Mouse (Mus musculus): ENCODE data around the gene Map3k20. TPM values are rescaled to one million over a fixed set of nuclear protein-coding genes. Genes with fewer than 3 reads are reported as not detected.

The Map3k20 gene
- 13.1 and 16.2 TPM in 2 replicates for polyA plus RNA-seq (2012; rRNA removed)

DNA sequence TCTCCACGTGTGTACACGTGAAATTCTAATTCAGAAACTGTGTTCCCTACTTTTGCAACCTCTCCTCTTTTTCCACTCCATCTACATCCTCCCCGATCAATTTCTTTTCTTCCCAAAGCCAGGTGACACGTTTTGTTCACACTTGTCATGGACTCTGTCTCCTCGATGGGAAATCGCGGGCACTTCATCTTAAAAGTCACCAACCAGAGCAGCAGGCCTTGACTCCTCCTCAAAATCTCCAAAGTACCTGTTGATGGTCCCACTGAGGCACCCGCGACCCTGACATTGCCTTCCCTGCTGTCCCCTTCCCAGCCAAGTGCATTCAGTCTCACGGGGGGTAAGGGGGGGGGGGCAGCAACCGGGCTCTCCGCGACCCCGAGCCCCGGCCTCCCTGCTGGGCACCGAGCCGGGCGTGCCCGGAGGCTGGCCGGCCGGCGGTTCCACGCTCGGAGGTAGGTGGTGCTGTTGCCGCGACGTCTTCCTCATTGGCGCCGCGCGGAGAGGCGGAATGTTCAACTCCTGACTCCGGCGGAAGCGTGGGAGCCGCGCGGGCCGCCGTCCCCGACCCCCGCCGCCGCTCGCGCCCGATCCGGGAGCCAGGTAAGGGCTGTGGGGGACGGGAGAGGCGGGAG, at the start of gene Map3k20:
TSS of gene Map3k20 (plus strand) at position 382 of the 632 bp plus-strand sequence.
- whole genome bisulfite sequencing = 5% methylated on average over 49 of the region's 50 CpGs
- DNase-seq (ENCODE audit: low read depth, low spot score) = no peak

DNA sequence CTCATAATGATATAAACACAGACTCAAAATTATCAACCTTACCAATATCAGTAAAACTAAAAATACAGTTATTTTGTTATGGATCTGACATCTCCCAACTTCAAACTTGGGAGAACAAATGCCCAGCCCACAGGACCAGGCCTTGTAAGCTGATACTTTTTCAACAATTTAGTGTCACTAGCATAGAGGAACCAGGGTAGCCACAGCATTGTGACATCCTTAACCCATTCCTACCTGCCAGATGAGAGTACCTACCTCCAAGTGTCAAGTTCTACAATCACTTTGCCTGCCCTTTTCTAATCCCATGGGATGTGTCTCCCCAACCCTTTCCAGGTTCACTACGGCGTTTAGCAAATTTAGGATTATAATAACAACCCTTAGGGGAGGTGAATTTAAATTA, 47.0 kb upstream of the Map3k20 start:
- 94% methylated on average over 2 of the region's 2 CpGs for WGBS
- no peak for DNase-seq (ENCODE audit: low read depth, low spot score)

- 85% methylated on average over 11 of the region's 11 CpGs for WGBS
- DNase-seq (ENCODE audit: low read depth, low spot score) = no peak
Measured at GRCm38 (mm10) chr2:72238925-72239324, 46.5 kb upstream of the Map3k20 start.

DNA sequence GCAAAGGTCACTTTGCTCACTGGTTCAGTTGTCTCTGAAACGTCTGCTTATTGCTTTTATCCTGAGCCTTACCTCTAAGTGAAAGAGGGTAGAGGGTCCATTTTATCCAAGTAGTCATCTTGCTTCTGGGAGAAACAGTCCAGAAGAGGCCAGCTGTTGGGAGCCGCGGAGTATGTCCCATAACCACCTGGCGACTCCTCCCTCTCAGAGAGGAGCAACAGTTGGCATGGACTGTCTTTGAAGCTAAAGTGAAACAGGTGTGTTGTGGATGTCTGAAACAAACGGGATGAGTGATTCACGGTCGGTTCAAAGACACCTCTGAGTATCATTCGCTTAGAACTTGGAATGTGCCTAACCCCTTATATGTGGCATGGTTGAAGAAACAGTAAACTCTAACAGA, 46.0 kb upstream of the Map3k20 start:
- WGBS = 71% methylated on average over 8 of the region's 8 CpGs
- no peak for DNase-seq (ENCODE audit: low read depth, low spot score)

DNA sequence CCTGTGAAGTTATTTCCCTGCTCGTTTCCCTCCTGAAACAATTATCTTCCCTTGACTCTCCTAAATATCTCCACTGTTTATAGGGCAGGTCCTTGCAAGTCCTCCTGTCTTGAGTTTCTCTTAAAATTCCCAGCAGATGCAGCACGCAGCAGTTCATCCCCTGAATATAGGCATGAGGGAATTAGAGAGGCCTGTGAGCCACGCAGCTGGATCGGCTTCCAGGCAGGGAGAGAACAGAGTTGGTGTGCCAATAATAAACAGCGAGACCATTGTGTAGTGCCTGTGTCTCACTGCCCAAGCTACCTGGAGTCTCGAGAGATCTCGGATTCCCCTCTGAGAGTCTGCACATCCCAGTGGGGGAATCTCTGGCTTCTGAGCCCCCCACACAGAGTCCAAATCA, 45.4 kb upstream of the Map3k20 start:
- WGBS = 72% methylated on average over 7 of the region's 7 CpGs
- no peak for DNase-seq (ENCODE audit: low read depth, low spot score)

GRCm38 (mm10) chr2:72240691-72241090, 44.7 kb upstream of the Map3k20 start:
- 93% methylated on average over 7 of the region's 7 CpGs for whole genome bisulfite sequencing
- no peak for DNase-seq (ENCODE audit: low read depth, low spot score)

GRCm38 (mm10) chr2:72241714-72242472, 43.5 kb upstream of the Map3k20 start:
- WGBS = 51% methylated on average over 14 of the region's 14 CpGs
- DNase-seq (ENCODE audit: low read depth, low spot score) = no peak

DNA sequence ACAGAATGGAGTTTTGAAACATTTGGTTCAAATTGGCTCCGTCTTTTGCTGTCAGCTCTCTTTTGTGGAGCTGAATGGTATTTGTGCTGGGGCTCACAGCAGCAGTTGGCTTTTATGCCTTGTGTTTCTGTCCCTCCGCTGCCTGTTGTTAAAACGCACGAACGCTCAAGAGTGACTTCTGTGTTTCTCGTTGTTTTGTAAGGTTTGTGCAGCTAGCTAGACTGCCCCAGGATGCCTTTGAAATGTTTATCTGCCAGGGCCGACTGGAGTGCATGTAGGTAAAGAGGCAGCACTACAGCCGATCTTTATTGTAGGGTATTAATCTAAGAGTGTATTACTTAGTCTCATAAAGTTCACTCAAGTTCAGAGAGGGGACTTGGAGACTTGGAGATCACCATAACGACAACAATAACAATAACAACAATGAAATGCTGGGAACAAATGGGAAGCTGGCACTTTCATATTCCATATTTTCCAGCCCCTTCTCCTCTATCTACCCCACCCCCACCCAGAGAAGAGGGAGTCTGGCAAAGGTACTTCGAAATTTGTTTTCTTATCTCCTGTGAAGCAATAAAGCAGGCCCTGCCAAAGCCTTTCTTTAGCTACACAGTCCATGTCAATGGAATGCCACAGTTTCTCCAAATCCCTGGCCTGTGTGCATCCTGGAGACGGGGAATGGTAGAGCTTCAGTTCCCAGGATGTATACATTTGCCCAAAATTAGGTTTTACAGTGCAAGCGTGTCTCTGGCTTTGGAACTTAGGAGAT, 42.3 kb upstream of the Map3k20 start:
- WGBS = 35% methylated on average over 12 of the region's 12 CpGs
- no peak for DNase-seq (ENCODE audit: low read depth, low spot score)

DNA sequence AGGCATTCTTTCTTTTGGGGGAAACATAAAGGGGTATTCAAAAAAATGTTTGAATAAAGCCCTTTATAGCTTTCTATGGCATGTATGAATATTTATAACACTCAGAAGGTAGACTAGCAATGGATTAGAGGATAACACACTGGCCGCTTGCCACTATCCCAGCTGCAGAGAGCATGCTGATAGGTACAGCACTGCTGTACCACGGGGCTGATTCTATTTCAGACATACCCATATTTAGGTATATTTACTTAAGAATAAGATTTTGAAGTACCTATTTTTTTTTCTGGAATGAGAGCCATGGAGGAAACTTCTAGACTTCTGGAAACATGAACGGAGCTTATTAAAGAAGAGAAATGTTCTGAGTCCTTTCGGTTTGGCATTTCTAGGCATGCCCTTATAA, 39.8 kb upstream of the Map3k20 start:
- 83% methylated on average over 4 of the region's 4 CpGs for WGBS
- no peak for DNase-seq (ENCODE audit: low read depth, low spot score)

- no peak for DNase-seq (ENCODE audit: low read depth, low spot score)
- WGBS = 91% methylated on average over 11 of the region's 11 CpGs
Measured at GRCm38 (mm10) chr2:72246376-72246775, 39.1 kb upstream of the Map3k20 start.

GRCm38 (mm10) chr2:72247819-72248218, 37.6 kb upstream of the Map3k20 start:
- WGBS = 65% methylated on average over 6 of the region's 6 CpGs
- no peak for DNase-seq (ENCODE audit: low read depth, low spot score)

- DNase-seq (ENCODE audit: low read depth, low spot score) = no peak
- 79% methylated on average over 18 of the region's 18 CpGs for WGBS
Measured at GRCm38 (mm10) chr2:72252510-72253505, 32.6 kb upstream of the Map3k20 start.

DNA sequence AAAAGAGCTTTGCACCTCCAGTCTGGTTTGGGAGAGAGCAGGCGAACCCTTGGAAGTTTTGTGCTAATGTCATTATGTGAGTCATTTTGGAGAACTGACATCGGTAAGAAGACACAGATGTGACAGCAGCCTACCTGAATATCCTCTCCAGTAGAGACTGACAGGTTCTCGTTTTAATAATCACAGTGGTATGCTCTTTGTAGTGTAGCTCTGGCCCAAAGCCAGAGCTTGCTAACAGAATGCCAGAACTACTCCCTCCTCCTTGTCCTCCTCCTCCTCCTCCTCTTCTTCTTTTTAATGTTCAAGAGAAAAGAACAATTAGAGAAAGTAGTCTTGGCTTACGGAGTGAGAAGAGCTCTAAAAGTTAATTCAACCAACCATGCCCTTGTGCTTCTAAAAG, 31.6 kb upstream of the Map3k20 start:
- 42% methylated on average over 4 of the region's 4 CpGs for WGBS
- DNase-seq (ENCODE audit: low read depth, low spot score) = no peak

- WGBS = 13% methylated on average over 14 of the region's 14 CpGs
- DNase-seq (ENCODE audit: low read depth, low spot score) = peak; percentile 94
Measured at GRCm38 (mm10) chr2:72254813-72255582, 30.4 kb upstream of the Map3k20 start.

GRCm38 (mm10) chr2:72260704-72261103, 24.7 kb upstream of the Map3k20 start:
- 84% methylated on average over 1 of the region's 1 CpGs for WGBS
- no peak for DNase-seq (ENCODE audit: low read depth, low spot score)

GRCm38 (mm10) chr2:72262814-72263480, 22.5 kb upstream of the Map3k20 start:
- DNase-seq (ENCODE audit: low read depth, low spot score) = no peak

GRCm38 (mm10) chr2:72267390-72267789, 18.0 kb upstream of the Map3k20 start:
- WGBS = 69% methylated on average over 6 of the region's 6 CpGs
- no peak for DNase-seq (ENCODE audit: low read depth, low spot score)

More at GRCm38 (mm10) chr2:72262814-72263480, 22.5 kb upstream of the Map3k20 start:
- WGBS = 82% methylated on average over 6 of the region's 6 CpGs

Data from large intestine, adult 2 months (tissue).